In the genomic region with DNA sequence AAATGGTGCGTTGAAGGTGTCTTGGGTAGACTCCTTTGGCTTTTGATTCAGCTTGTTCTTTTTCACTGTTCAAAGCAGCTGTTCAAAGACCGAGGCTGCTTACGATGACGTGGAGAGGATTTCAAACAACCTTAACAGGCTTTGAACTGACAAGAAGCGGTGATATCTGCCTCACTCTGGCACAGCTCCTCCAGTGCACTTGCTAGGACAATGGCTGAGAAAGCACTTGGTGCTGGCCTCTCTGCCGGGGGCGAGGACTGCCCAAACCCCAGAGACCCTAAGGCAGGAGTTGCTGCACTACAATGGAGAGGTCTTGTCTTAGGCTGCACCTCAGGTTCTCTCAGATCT, we compare ENCODE assay signal across 10 mouse cellular contexts. TPM values are rescaled to one million over a fixed set of nuclear protein-coding genes. Genes with fewer than 3 reads are reported as not detected.
DNase-seq lines count a peak whose midpoint lies in the region; ATAC-seq and TF ChIP-seq lines count a peak whose summit lies in the region.
"Had no signal": no experiment of that assay in that cellular context is flagged by ENCODE, and none has a peak within 500 bp of the region (broad histone marks: within the 10 kb centered on the region; RNA-seq: fewer than 3 reads in every experiment).

No protein-coding gene starts in this region.

- H3K27me3 ChIP-seq in cerebellum, adult 2 months (ENCODE audit: control insufficient read depth, insufficient read depth, low read length): peaks cover 11% of the 10 kb centered on the region; the same call in 1 of the 2 replicates
- peaks cover 73% of the 10 kb centered on the region for H3K27me3 ChIP-seq in hindbrain, embryonic 10.5 days (ENCODE audit: insufficient read depth, poor library complexity, severe bottlenecking)
- no peaks in the 10 kb centered on the region for H3K27me3 ChIP-seq in midbrain, embryonic 13.5 days
- peaks cover 50% of the 10 kb centered on the region for H3K27me3 ChIP-seq in stomach, postnatal 0 days (ENCODE audit: control insufficient read depth, insufficient read depth, low read length)

- TF ChIP-seq CTCF in cerebellum, adult 2 months (IDR thresholded peaks at IDR 0.05; ENCODE audit: borderline replicate concordance, insufficient read depth, low read depth, low read length): no peak
- TF ChIP-seq CTCF in stomach, postnatal 0 days (IDR thresholded peaks at IDR 0.05; ENCODE audit: low read depth): no peak

- H3K4me3 ChIP-seq in cerebellum, adult 2 months (replicated peaks; ENCODE audit: insufficient read depth, low read depth, low read length): peak overlapping the region; percentile 36
- H3K4me3 ChIP-seq in hindbrain, embryonic 10.5 days: peak overlapping the region; percentile 82
- peak overlapping the region; percentile 98 for H3K4me3 ChIP-seq in midbrain, embryonic 13.5 days (replicated peaks)
- H3K4me3 ChIP-seq in stomach, postnatal 0 days (ENCODE audit: low read depth, low read length): no peak overlapping the region

- peak overlapping the region; percentile 99 for H3K4me2 ChIP-seq in midbrain, embryonic 13.5 days (replicated peaks)
- no peak overlapping the region for H3K4me2 ChIP-seq in stomach, postnatal 0 days (replicated peaks; ENCODE audit: low read depth)

- 15% methylated on average over 7 of the region's 7 CpGs for WGBS in cerebellum, adult 2 months
- WGBS in hindbrain, embryonic 10.5 days: under 1% methylated on average over 7 of the region's 7 CpGs
- under 1% methylated on average over 7 of the region's 7 CpGs for WGBS in midbrain, embryonic 13.5 days
- WGBS in stomach, postnatal 0 days: 1% methylated on average over 7 of the region's 7 CpGs

- no peaks in the 10 kb centered on the region for H3K4me1 ChIP-seq in cerebellum, adult 2 months (ENCODE audit: control insufficient read depth, insufficient read depth, low read length)
- H3K4me1 ChIP-seq in hindbrain, embryonic 10.5 days (replicated peaks): peaks cover 58% of the 10 kb centered on the region
- H3K4me1 ChIP-seq in midbrain, embryonic 13.5 days (replicated peaks): peaks cover 44% of the 10 kb centered on the region
- peaks cover 7% of the 10 kb centered on the region for H3K4me1 ChIP-seq in stomach, postnatal 0 days (replicated peaks; ENCODE audit: control insufficient read depth, insufficient read depth)

- TF ChIP-seq EP300 in stomach, postnatal 0 days (optimal IDR thresholded peaks at IDR 0.05): no peak

- no peak for ATAC-seq in midbrain, embryonic 13.5 days
- no peak for ATAC-seq in stomach, postnatal 0 days (ENCODE audit: low FRiP score, low TSS enrichment)

- DNase-seq in cerebellum, adult 2 months: no peak
- DNase-seq in cerebellum, adult 8-10 months: no peak
- peak; percentile 49 for DNase-seq in ZHBTc4 (ENCODE audit: low read depth, low spot score)
- DNase-seq in hindbrain, embryonic 10.5 days (ENCODE audit: low spot score): peak; percentile 73
- DNase-seq in urinary bladder, postnatal 10 days (ENCODE audit: low spot score): no peak
- DNase-seq in stomach, postnatal 0 days (ENCODE audit: low spot score): no peak
- no peak for DNase-seq in ovary, postnatal 14 days (ENCODE audit: low spot score)
- DNase-seq: kidney, postnatal 25 days had no signal

- TF ChIP-seq POLR2A in cerebellum, adult 2 months (IDR thresholded peaks at IDR 0.05; ENCODE audit: borderline replicate concordance, insufficient read depth, low read length): no peak

- H3K36me3 ChIP-seq in hindbrain, embryonic 10.5 days: no peaks in the 10 kb centered on the region
- no peaks in the 10 kb centered on the region for H3K36me3 ChIP-seq in midbrain, embryonic 13.5 days
- no peaks in the 10 kb centered on the region for H3K36me3 ChIP-seq in stomach, postnatal 0 days (ENCODE audit: control insufficient read depth, insufficient read depth, low read length)

- H3K27ac ChIP-seq in cerebellum, adult 2 months (ENCODE audit: insufficient read depth, low read length): no peak overlapping the region
- peak overlapping the region; percentile 99 for H3K27ac ChIP-seq in hindbrain, embryonic 10.5 days
- peak overlapping the region; percentile 100 for H3K27ac ChIP-seq in midbrain, embryonic 13.5 days
- H3K27ac ChIP-seq in stomach, postnatal 0 days (replicated peaks): no peak overlapping the region

- H3K9me3 ChIP-seq in hindbrain, embryonic 10.5 days: no peaks in the 10 kb centered on the region
- no peaks in the 10 kb centered on the region for H3K9me3 ChIP-seq in midbrain, embryonic 13.5 days
- no peaks in the 10 kb centered on the region for H3K9me3 ChIP-seq in stomach, postnatal 0 days (ENCODE audit: control insufficient read depth, low read length)

- H3K9ac ChIP-seq in midbrain, embryonic 13.5 days (replicated peaks): peak overlapping the region; percentile 87
- H3K9ac ChIP-seq in stomach, postnatal 0 days (ENCODE audit: low read length): no peak overlapping the region

RNA-seq across cellular contexts. Expression of gene Pou3f2, which starts 3.6 kb away (rescaled TPM):
- 5.8 and 6.9 TPM in 2 replicates for polyA plus RNA-seq in cerebellum, adult 2 months (2012; rRNA removed)
- 44.0 and 45.4 TPM in 2 replicates for polyA plus RNA-seq in hindbrain, embryonic 10.5 days (2016; fragmentation: Nextera tagmentation; extraction: Ambion mirVana)
- 69.3 and 80.0 TPM in 2 replicates for polyA plus RNA-seq in midbrain, embryonic 13.5 days (2015; fragmentation: Nextera tagmentation; extraction: Ambion mirVana)
- 0.02 TPM in 1 of 2 replicates, not detected in the other for polyA plus RNA-seq in stomach, postnatal 0 days (2015; fragmentation: Nextera tagmentation; extraction: Ambion mirVana)
- polyA plus RNA-seq: liver, embryonic 16.5 days had no signal

Comparison
In these comparisons a context has a peak if more than half of its experiments do, and no peak if none do; other contexts are left out.
1. DNase-seq: peak in ZHBTc4 (single experiment) and hindbrain, embryonic 10.5 days (single experiment); none in cerebellum, adult 2 months (0 of 2), cerebellum, adult 8-10 months (single experiment), urinary bladder, postnatal 10 days (single experiment), stomach, postnatal 0 days (single experiment) and ovary, postnatal 14 days (single experiment).
2. H3K27ac ChIP-seq: peak in hindbrain, embryonic 10.5 days (single experiment) and midbrain, embryonic 13.5 days (single experiment); none in cerebellum, adult 2 months (single experiment) and stomach, postnatal 0 days (single experiment).